Mouse (Mus musculus): ENCODE data around the gene Slc22a23.

Gene Slc22a23

DNA sequence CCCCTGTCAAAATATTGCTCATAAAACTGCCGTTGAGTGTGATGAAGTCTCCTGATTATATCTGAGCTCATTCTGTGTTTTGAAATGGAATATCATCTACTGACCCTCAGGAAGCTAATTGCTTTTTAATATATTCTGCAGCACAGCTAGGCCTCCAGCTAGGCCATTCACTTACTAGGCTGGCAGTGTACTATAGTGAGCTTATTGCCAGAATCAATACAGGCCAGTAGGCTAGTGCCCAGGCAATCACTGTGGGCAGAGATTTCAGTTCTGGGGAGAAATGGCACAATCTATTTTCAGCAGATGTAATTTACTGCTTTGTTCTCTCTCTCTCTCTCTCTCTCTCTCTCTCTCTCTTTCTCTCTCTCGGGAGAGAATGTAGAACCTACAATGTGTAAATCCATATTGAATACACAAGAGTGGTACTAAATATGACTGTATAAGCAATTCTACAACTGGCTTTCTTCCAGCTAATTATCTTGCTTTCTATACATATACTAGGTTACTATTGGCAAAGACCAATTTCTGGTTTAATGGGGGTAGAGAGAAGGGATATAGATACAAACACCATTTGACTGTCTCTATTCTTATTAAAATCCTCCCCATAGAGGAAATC lies 75.5 kb downstream of the Slc22a23 start:
- DNase-seq (ENCODE audit: low spot score in 2 of 2), result no peak

DNA sequence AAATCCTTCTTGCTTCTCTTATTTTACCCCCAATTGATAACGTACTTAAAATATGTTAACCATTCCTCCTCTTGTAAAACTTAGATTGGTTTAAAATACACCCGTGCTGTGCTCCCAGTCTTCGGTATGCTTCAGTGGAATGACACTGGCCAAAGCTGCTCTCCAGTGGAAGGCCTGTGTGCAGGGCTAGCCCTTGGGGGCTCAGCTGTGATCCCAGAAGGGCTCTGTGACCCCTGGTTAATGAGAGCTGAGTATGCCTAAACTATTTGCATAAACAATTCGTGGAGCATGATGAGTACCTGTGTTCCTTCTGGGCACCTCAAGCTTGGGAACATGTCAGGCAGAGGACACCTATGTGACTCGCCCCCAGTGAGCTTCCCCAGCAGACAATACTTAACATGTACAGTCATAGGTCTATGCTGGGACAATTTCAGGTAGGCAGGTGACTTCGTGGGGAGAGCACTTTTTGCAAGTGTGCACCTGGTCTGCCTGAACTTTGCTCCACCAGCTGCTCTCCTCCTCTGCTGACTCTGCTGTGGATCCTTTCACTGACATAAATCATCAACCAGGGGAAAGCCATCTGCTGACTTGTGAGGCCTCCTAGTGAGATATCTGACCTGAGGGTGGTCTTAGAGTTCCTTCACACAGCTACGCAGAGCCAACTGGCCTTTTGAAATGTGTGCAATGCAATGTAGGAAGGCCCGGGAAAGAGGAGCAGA lies 77.9 kb downstream of the Slc22a23 start:
- no peak for DNase-seq (ENCODE audit: low spot score in 2 of 2)

GRCm38 (mm10) chr13:34266067-34266466 lies 78.9 kb downstream of the Slc22a23 start:
- no peak for DNase-seq (ENCODE audit: low spot score in 2 of 2)

DNA sequence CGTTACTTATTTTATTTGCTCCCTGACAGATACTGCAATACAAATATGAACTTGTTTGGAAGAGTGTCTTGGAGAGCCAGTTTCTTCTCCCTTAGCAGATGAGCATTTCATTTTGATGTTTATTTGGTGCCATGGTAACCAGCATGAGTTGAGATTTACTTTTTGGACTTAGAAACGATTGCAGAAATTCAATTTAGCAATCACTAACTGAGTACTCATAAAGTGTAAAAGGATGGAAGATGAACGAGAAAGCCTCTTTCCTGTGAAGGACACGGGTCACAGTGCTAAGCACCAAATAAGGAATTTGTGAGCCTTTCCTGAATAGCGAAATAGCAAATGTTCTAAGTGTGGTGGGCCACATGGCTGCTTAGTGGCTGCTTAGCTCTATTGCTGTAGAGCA lies 79.4 kb downstream of the Slc22a23 start:
- DNase-seq (ENCODE audit: low spot score in 2 of 2), result no peak

DNA sequence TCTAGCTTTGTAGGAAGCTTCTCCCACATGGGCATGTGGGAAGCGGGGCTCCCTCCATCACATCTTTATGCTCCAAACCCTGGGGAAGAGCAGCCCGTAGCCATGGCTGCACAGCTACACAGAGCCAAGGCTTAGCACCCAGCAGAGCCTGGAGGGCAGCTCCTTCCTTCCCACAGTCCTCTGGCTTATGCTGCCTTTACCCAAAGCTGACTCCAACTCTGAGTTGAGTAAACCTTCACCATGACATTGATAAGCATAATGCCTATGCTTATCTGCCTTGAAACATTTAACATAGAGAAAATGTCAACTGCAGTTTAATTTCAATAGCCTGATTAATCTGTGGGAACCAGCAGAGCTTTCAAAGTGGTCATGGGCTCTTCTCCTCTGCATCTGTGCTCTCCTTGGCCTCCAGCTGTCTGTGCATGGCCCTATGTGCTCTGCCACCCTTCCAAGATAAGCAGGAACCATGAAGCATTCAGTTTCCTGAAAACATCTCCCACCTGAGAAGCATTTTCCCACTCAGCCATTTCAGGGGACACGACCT lies 79.9 kb downstream of the Slc22a23 start:
- no peak for DNase-seq (ENCODE audit: low spot score in 2 of 2)

DNA sequence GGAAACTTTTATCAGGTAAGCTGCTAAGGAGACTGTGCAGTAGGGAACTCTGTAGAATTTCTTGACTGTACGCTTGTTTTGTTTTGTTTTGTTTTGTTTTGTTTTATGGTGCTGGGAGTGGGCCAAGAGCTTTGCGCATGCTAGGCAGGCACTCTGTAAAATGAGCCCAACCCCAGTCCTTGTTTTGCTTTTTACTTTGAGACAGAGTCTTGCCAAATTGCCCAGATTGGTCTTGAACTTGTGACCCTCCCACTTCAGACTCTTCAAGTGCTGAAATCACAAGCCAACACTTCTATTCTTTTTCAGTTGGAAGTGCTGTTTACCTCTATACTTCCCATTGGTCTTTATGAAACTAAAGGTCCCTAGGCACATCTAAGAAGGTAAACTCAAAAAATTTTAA lies 80.5 kb downstream of the Slc22a23 start:
- no peak for DNase-seq (ENCODE audit: low spot score in 2 of 2)

DNA sequence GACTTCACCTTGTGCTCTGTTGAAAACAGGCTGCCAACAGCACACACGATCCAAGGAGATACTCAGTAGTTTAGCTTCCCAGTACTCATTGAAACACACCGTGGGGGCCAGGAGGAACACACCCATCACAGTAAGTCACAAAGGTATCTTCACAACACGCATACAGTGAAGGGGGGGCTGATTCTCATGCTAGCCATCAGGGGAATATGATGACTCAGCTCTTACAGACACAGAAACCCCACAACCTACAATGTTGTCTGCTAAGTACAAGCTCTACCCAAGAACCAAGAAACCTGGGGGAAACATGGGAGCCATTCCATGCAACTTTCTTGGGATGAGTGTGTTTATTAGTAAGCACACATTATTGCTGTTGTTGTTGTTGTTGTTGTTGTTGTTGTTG lies 86.2 kb downstream of the Slc22a23 start:
- no peak for DNase-seq (ENCODE audit: low spot score in 2 of 2)

DNA sequence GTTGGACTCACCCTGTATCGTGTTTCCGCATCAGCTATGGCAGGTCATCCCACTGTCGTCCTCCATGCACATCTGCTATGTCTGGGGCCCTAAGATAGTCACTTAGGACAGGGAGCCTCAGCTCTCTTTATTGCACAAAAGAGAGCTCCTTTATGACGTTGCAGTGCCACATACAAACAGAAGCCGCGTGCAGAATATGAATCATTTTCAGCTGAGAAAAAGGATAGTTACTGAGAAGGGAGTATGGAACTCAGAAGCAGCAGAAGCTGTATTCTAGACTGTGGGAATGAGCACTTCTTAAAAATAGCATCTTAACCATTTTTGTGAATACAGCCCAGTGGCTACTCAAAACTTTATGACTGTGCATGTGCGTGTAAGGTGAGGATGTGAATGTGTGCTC lies 87.8 kb downstream of the Slc22a23 start:
- no peak for DNase-seq (ENCODE audit: low spot score in 2 of 2)

GRCm38 (mm10) chr13:34256676-34257075 lies 88.3 kb downstream of the Slc22a23 start:
- DNase-seq (ENCODE audit: low spot score in 2 of 2), result no peak

DNA sequence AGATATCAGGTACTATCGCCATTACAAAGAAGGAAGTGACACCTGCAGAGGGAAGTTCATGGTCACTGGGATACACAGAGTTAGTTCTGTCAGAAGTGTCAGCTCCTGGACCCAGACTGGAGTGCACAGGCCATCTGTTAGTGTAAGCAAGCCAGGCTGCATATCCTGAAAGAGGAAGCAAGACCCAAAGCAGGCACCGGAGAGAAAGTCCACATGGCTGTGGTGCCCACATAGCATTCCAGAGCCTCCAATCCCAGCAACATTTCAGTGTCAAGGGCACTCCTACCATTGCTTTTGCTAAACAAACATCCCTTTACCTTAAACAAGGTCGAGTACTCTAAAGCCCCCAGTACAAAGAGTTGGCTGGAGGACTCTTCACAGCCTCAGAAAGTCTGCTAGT lies 89.7 kb downstream of the Slc22a23 start:
- DNase-seq (ENCODE audit: low spot score in 2 of 2), result no peak

DNA sequence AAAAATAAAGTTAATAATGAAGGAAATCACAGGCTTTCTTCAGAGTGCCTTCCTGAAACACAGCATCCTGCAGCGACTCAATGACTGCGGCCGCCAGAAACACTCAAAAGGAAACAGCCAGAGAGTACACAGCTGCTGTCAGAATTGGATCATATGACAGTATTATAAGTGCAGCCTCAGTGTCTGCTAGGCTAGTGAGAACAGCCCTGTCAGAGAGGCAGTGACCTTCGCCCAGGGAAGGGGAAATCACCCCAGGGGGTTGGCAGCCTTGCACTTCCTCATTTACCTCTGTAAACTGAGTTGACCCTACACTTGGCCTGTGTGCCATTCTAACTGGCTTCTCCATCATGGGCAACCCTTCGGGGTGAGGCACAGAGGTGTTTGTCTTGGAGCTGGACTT lies 90.3 kb downstream of the Slc22a23 start:
- no peak for DNase-seq (ENCODE audit: low spot score in 2 of 2)

- DNase-seq (ENCODE audit: low spot score in 2 of 2), result no peak
Measured at GRCm38 (mm10) chr13:34253736-34254135, 91.2 kb downstream of the Slc22a23 start.

GRCm38 (mm10) chr13:34248941-34249920 lies 95.8 kb downstream of the Slc22a23 start:
- no peak for DNase-seq (ENCODE audit: low spot score in 2 of 2)

GRCm38 (mm10) chr13:34248107-34248506 lies 96.9 kb downstream of the Slc22a23 start:
- no peak for DNase-seq (ENCODE audit: low spot score in 2 of 2)

GRCm38 (mm10) chr13:34246821-34247220 lies 98.2 kb downstream of the Slc22a23 start:
- DNase-seq (ENCODE audit: low spot score in 2 of 2), result no peak

GRCm38 (mm10) chr13:34245216-34245615 lies 99.8 kb downstream of the Slc22a23 start:
- DNase-seq (ENCODE audit: low spot score in 2 of 2), result no peak

- no peak for DNase-seq (ENCODE audit: low spot score in 2 of 2)
Measured at GRCm38 (mm10) chr13:34244186-34244585, 100.8 kb downstream of the Slc22a23 start.

DNA sequence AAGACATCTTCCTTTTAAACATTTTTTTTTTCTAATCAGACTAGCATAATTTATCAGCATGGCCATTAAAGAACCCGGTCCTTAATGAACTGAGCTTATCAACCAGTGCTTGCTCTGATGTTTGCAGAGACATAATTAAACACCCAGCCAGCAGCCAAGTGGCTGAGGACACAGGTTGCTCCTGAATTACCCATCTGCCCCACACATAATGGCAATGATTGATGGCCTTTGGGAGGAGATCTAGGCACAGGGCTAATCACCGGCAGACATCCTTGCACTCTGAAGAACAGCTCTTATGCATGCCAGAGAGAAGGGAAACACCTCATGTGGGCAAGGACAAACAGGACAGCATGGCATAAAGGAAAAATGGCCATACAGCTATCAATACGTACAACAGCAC lies 102.8 kb downstream of the Slc22a23 start:
- no peak for DNase-seq (ENCODE audit: low spot score in 2 of 2)

- no peak for DNase-seq (ENCODE audit: low spot score in 2 of 2)
Measured at GRCm38 (mm10) chr13:34240087-34240428, 104.9 kb downstream of the Slc22a23 start.

DNA sequence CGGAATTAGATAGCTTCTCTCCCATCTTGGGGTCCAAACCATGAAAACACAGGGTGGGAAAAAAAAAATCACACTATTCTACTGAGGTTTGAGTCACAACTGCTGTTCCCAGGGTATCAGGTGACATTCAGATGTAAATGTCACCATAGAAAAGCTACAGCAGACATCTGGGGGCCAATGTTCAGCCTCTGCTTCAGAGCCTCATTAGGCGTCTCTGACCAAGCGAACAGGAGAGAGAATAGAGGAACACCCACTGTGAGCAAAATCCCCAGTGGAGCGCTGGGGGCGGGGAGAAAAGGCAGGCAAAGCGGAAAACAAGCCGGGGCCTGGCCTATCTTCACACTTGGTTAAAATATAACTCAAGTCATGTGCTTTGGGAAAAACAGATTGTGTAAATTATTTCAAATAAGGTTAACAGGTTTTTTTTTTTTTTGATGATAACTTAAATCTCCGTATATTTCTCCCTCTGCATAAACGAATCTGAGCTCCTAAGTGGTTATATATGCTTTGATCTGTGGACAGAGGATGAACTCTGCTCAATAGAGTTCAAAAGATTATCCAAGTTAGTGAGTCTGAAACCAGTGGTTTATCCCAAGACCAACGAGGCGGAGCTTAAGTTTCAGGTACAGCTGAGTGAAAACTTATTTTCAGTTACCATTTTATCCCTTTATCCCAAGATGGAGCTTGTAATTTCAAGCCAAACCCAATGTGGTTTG lies 105.5 kb downstream of the Slc22a23 start:
- DNase-seq (ENCODE audit: low spot score in 2 of 2), result no peak

DNA sequence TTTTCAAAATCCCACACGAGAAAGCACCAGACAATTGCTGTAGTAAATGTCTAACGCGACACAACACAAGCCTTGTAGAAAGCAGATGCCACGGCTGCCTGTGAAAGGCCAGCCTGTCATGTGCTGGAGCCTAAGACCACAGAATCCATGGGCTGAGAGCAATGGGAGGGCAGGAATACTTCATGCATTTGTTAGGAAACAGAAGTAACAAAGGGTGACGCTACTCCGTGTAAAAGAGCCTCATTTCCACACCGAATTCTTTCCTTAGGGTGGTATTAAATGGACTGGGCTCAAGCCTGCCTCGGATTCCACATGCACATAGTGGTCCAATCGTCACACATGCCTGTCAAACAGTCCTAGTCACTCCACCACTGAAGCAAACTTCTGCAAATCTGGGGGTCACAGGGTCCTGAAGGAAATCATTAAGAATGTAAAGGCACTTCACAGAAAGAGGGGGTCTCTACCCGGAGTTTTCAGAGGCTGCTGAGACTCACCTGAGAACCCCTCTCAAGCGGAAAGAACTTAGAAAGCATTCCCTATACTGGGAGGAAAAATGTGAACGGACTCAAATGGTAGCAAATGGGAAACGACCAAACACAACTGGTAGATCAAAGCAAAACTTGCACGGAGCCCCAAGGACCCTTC lies 106.2 kb downstream of the Slc22a23 start:
- no peak for DNase-seq (ENCODE audit: low spot score in 2 of 2)

Data from left cerebral cortex, adult 9 months (tissue).